Comparison of ENCODE assay signal across 8 mouse cellular contexts in the genomic region with DNA sequence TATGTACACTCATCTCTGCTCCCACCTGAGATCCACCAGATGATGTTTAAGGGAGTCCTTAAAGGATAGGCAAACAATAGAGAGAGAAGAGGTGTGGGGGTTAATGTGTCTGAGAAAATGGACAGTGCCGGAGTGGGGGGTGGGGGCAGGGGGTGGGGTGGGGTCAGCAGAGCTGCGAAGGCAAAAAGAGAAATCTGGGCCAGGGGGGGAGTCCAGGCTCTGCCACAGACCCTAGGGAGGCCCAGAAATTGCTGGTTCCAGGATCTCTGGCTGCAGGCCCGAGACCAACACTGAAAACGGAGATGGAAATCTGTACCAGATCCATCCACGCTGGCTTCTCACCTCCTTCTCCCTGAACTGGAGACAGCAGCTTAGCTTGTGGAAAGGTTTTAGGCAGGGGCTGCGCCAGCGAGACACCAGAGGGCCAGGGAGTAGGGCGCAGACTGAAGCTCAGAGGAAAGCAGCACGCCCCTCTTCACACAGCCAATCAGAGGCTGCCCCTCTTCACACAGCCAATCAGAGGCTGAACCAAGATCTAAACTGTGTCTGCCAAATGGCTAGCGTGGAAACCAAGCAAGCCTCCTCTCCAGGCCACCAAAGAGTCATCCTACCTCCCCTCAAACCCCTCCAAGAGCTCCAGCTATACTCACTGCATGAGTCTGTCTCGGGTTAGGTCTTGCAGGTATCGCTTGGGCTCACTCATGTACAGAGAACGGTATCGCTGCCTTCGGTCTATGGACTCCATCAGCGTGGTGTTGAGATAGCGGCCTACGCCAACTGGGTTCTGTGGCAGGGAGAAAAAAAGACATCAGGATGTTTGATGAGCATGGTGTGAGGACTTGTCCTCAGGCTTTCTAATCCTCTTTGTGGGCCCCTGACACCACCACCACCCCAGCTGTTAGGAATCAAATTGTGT. TPM values are rescaled to one million over a fixed set of nuclear protein-coding genes. Genes with fewer than 3 reads are reported as not detected.
DNase-seq lines count a peak whose midpoint lies in the region; ATAC-seq lines count a peak whose summit lies in the region.

No protein-coding gene starts in this region.

- no peaks in the 10 kb centered on the region for H3K4me1 ChIP-seq in hindbrain, embryonic 11.5 days (replicated peaks; ENCODE audit: control insufficient read depth, insufficient read depth, low read length)

- no peaks in the 10 kb centered on the region for H3K27me3 ChIP-seq in hindbrain, embryonic 11.5 days (ENCODE audit: control insufficient read depth, insufficient read depth, low read length)

- peak; percentile 86 for ATAC-seq in hindbrain, embryonic 11.5 days (ENCODE audit: low FRiP score)

- H3K9me3 ChIP-seq in hindbrain, embryonic 11.5 days (ENCODE audit: control insufficient read depth, low read length), result no peaks in the 10 kb centered on the region

- 45% methylated on average over 18 of the region's 18 CpGs for WGBS in hindbrain, embryonic 11.5 days

- no peaks in the 10 kb centered on the region for H3K36me3 ChIP-seq in hindbrain, embryonic 11.5 days (ENCODE audit: control insufficient read depth, insufficient read depth, low read length)

- no peak overlapping the region for H3K27ac ChIP-seq in hindbrain, embryonic 11.5 days (ENCODE audit: low read depth, low read length)

- no peak overlapping the region for H3K4me3 ChIP-seq in hindbrain, embryonic 11.5 days (ENCODE audit: low read depth, low read length)

- H3K9ac ChIP-seq in hindbrain, embryonic 11.5 days (ENCODE audit: low read depth, low read length), result no peak overlapping the region; the same call in 1 of the 2 replicates

- DNase-seq in cerebellum, postnatal 10 days, result peak; percentile 47 to 61
- no peak for DNase-seq in cerebellum, postnatal 36 days
- peak; percentile 56 for DNase-seq in WW6 (ENCODE audit: low read depth, low spot score)
- DNase-seq in hindbrain, embryonic 11.5 days (ENCODE audit: low spot score), result peak; percentile 52
- peak; percentile 65 for DNase-seq in mesoderm, embryonic 11.5 days (ENCODE audit: low read depth, low spot score)
- no peak for DNase-seq in thymus, postnatal 36 days
- no peak for DNase-seq in B cell, adult 2 months
- no peak for DNase-seq in cerebellum, adult 9-11 months

- H3K4me2 ChIP-seq in hindbrain, embryonic 11.5 days (replicated peaks; ENCODE audit: low read depth, low read length), result peak overlapping the region; percentile 14; the same call in 1 of the 2 replicates

RNA-seq across cellular contexts. Expression of a gene that starts 10.1 kb away (rescaled TPM):
- polyA plus RNA-seq in hindbrain, embryonic 11.5 days (2014; fragmentation: Nextera tagmentation; extraction: Ambion mirVana), result 0.17 and 0.19 TPM in 2 replicates

RNA-seq across cellular contexts. Expression of a gene that starts 15.3 kb away (rescaled TPM):
- polyA plus RNA-seq in hindbrain, embryonic 11.5 days (2014; fragmentation: Nextera tagmentation; extraction: Ambion mirVana), result 0.08 and 0.13 TPM in 2 replicates

RNA-seq across cellular contexts. Expression of a gene that starts 44.0 kb away (rescaled TPM):
- polyA plus RNA-seq in hindbrain, embryonic 11.5 days (2014; fragmentation: Nextera tagmentation; extraction: Ambion mirVana), result 9.6 and 10.3 TPM in 2 replicates

RNA-seq across cellular contexts. Expression of a gene that starts 46.1 kb away (rescaled TPM):
- 29.6 and 34.9 TPM in 2 replicates for polyA plus RNA-seq in hindbrain, embryonic 11.5 days (2014; fragmentation: Nextera tagmentation; extraction: Ambion mirVana)

Comparison
In these comparisons a context has a peak if more than half of its experiments do, and no peak if none do; other contexts are left out.
1. DNase-seq: peak in cerebellum, postnatal 10 days (2 of 2), WW6 (single experiment), hindbrain, embryonic 11.5 days (single experiment) and mesoderm, embryonic 11.5 days (single experiment); none in cerebellum, postnatal 36 days (0 of 2), thymus, postnatal 36 days (0 of 2), B cell, adult 2 months (0 of 2) and cerebellum, adult 9-11 months (single experiment).